Mouse (Mus musculus): ENCODE data around the gene Spry1. TPM values are rescaled to one million over a fixed set of nuclear protein-coding genes. Genes with fewer than 3 reads are reported as not detected.

Gene Spry1
- total and polyA plus RNA-seq, 3 experiments: not detected

Other genes starting within 250 kb of the Spry1 start
- 35.0 and 52.0 TPM in 2 replicates for gene Spata5, start 220.1 kb upstream of the Spry1 start, total RNA-seq (2012; rRNA removed)
- 49.7 and 66.1 TPM in 2 replicates for gene Spata5, start 220.1 kb upstream of the Spry1 start, total RNA-seq (2014; rRNA removed)
- gene Spata5, start 220.1 kb upstream of the Spry1 start, polyA plus RNA-seq (2012; ENCODE audit: insufficient read length, low read depth): 43.8 and 52.9 TPM in 2 replicates
- gene Nudt6, start 219.7 kb upstream of the Spry1 start, total RNA-seq (2012; rRNA removed): 7.7 and 9.4 TPM in 2 replicates
- gene Nudt6, start 219.7 kb upstream of the Spry1 start, total RNA-seq (2014; rRNA removed): 4.8 and 6.0 TPM in 2 replicates
- gene Nudt6, start 219.7 kb upstream of the Spry1 start, polyA plus RNA-seq (2012; ENCODE audit: insufficient read length, low read depth): 9.0 and 9.6 TPM in 2 replicates
- gene Gm5148, start 84.5 kb downstream of the Spry1 start, total RNA-seq (2012; rRNA removed): 130 and 146 TPM in 2 replicates
- not detected in 2 replicates for gene Gm5148, start 84.5 kb downstream of the Spry1 start, total RNA-seq (2014; rRNA removed)
- 0.55 TPM in 1 of 2 replicates, not detected in the other for gene Gm5148, start 84.5 kb downstream of the Spry1 start, polyA plus RNA-seq (2012; ENCODE audit: insufficient read length, low read depth)

Measured in CH12.LX (cell line).